ENCODE assay signal across 9 mouse cellular contexts in the genomic region with DNA sequence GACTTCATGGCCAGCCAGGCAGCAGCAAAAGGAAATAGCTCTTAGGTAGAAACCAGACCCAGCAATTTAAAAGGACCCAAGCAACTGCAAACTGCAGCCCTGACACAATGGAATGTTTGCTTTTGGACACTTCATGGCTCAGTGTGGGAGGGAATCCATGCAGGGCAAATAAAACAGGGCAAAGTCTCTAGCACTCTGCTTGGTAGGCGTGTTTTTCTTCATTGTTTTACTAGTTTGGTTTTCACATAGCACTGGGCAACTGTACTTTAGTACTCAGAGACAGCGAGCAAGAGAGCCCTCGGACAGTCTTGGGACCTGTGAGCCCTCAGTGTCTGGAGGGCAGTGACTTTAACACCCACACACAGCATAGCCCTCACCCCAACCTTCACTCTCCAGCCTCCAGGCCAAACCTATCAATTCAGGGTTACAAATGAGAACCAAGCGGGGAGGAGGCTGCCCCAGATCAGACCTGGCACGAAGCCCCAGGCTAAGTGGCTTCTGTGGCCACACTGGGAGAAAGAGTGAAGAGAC. TPM values are rescaled to one million over a fixed set of nuclear protein-coding genes. Genes with fewer than 3 reads are reported as not detected.
DNase-seq lines count a peak whose midpoint lies in the region; ATAC-seq and TF ChIP-seq lines count a peak whose summit lies in the region.
"Had no signal": no experiment of that assay in that cellular context is flagged by ENCODE, and none has a peak within 500 bp of the region (broad histone marks: within the 10 kb centered on the region; RNA-seq: fewer than 3 reads in every experiment).

No protein-coding gene starts in this region.

- 62% methylated on average over 5 of the region's 5 CpGs for WGBS in cerebellum, adult 2 months
- 58% methylated on average over 5 of the region's 5 CpGs for WGBS in forebrain, embryonic 13.5 days

- peaks cover 39% of the 10 kb centered on the region for H3K4me1 ChIP-seq in cerebellum, adult 2 months (ENCODE audit: control insufficient read depth, insufficient read depth, low read length)
- H3K4me1 ChIP-seq in forebrain, embryonic 13.5 days = peaks cover 60% of the 10 kb centered on the region

- DNase-seq in cerebellum, adult 2 months = no peak
- DNase-seq in cerebellum, postnatal 10 days = no peak
- DNase-seq in kidney, postnatal 14 days = peak; percentile 75
- DNase-seq in lung, postnatal 4 days = peak; percentile 65 to 76
- no peak for DNase-seq in testis, postnatal 10 days (ENCODE audit: low spot score)
- DNase-seq in embryo, embryonic 9.5 days (ENCODE audit: extremely low spot score) = no peak

- H3K36me3 ChIP-seq in forebrain, embryonic 13.5 days (ENCODE audit: poor library complexity, severe bottlenecking) = 0 out of 2 replicates have a peak, but pooled peaks cover under 1% of the 10 kb centered on the region

- TF ChIP-seq CTCF in cerebellum, adult 2 months (IDR thresholded peaks at IDR 0.05; ENCODE audit: borderline replicate concordance, insufficient read depth, low read depth, low read length) = no peak

- no peaks in the 10 kb centered on the region for H3K27me3 ChIP-seq in cerebellum, adult 2 months (ENCODE audit: control insufficient read depth, insufficient read depth, low read length)
- H3K27me3 ChIP-seq in forebrain, embryonic 13.5 days = no peaks in the 10 kb centered on the region
- H3K27me3 ChIP-seq: megakaryocyte, embryonic 14.5 days had no signal

- no peak for TF ChIP-seq POLR2A in cerebellum, adult 2 months (IDR thresholded peaks at IDR 0.05; ENCODE audit: borderline replicate concordance, insufficient read depth, low read length)

- ATAC-seq in forebrain, embryonic 13.5 days = no peak
- ATAC-seq in monocyte, adult 5-6 weeks (replicated peaks; ENCODE audit: insufficient number of reproducible peaks, low FRiP score, low TSS enrichment, poor library complexity, severe bottlenecking) = no peak

- peak overlapping the region; percentile 74; the same call in 1 of the 2 replicates for H3K27ac ChIP-seq in cerebellum, adult 2 months (ENCODE audit: insufficient read depth, low read length)
- H3K27ac ChIP-seq in forebrain, embryonic 13.5 days = peak overlapping the region; percentile 31

- peak overlapping the region; percentile 27; the same call in 1 of the 2 replicates for H3K9ac ChIP-seq in forebrain, embryonic 13.5 days

- H3K4me2 ChIP-seq in forebrain, embryonic 13.5 days = no peak overlapping the region

- H3K9me3 ChIP-seq in forebrain, embryonic 13.5 days (replicated peaks) = no peaks in the 10 kb centered on the region
- H3K9me3 ChIP-seq: megakaryocyte, embryonic 14.5 days had no signal

- H3K4me3 ChIP-seq in cerebellum, adult 2 months (replicated peaks; ENCODE audit: insufficient read depth, low read depth, low read length) = no peak overlapping the region
- H3K4me3 ChIP-seq in forebrain, embryonic 13.5 days = no peak overlapping the region
- H3K4me3 ChIP-seq: megakaryocyte, embryonic 14.5 days had no signal

RNA-seq across cellular contexts. Expression of a gene that starts 8.0 kb away (rescaled TPM):
- 29.2 and 29.9 TPM in 2 replicates for polyA plus RNA-seq in cerebellum, adult 2 months (2012; rRNA removed)
- polyA plus RNA-seq in forebrain, embryonic 13.5 days (2015; fragmentation: Nextera tagmentation; extraction: Ambion mirVana) = 29.3 and 33.5 TPM in 2 replicates
- 35.3 to 47.0 TPM (median 43.5 TPM) in 3 replicates for total RNA-seq in monocyte, adult 5-6 weeks (2017)

RNA-seq across cellular contexts. Expression of a gene that starts 16.1 kb away (rescaled TPM):
- polyA plus RNA-seq in cerebellum, adult 2 months (2012; rRNA removed) = 21.1 and 21.5 TPM in 2 replicates
- polyA plus RNA-seq in forebrain, embryonic 13.5 days (2015; fragmentation: Nextera tagmentation; extraction: Ambion mirVana) = 19.7 and 20.0 TPM in 2 replicates
- 5.0 to 11.5 TPM (median 5.5 TPM) in 3 replicates for total RNA-seq in monocyte, adult 5-6 weeks (2017)

RNA-seq across cellular contexts. Expression of a gene that starts 43.5 kb away (rescaled TPM):
- polyA plus RNA-seq in cerebellum, adult 2 months (2012; rRNA removed) = 0.21 and 0.48 TPM in 2 replicates
- polyA plus RNA-seq in forebrain, embryonic 13.5 days (2015; fragmentation: Nextera tagmentation; extraction: Ambion mirVana) = 0.20 and 0.30 TPM in 2 replicates
- not detected in 3 replicates for total RNA-seq in monocyte, adult 5-6 weeks (2017)

RNA-seq across cellular contexts. Expression of a gene that starts 53.4 kb away (rescaled TPM):
- 66.3 and 68.7 TPM in 2 replicates for polyA plus RNA-seq in cerebellum, adult 2 months (2012; rRNA removed)
- polyA plus RNA-seq in forebrain, embryonic 13.5 days (2015; fragmentation: Nextera tagmentation; extraction: Ambion mirVana) = 44.9 and 48.0 TPM in 2 replicates
- 103 to 149 TPM (median 111 TPM) in 3 replicates for total RNA-seq in monocyte, adult 5-6 weeks (2017)

Comparison
In these comparisons a context has a peak if more than half of its experiments do, and no peak if none do; other contexts are left out.
1. DNase-seq: peak in kidney, postnatal 14 days (single experiment) and lung, postnatal 4 days (2 of 2); none in cerebellum, adult 2 months (0 of 2), cerebellum, postnatal 10 days (0 of 2), testis, postnatal 10 days (single experiment) and embryo, embryonic 9.5 days (single experiment).